Mouse (Mus musculus) MEL (cell line): ENCODE results near the gene P2ry13. TPM values are rescaled to one million over a fixed set of nuclear protein-coding genes. Genes with fewer than 3 reads are reported as not detected.

ENCODE experiments used
- DNase-seq: peaks from one replicate; pipeline ENCODE4 v3.0.0; 2011; ENCODE audit warnings: low read depth, low spot score
- H3K27ac ChIP-seq: 2 replicates; pipeline ENCODE4 v1.5.1; 2012; ENCODE audit warnings: low read depth, mild to moderate bottlenecking, control low read depth, low read length, moderate library complexity; ENCODE audit not compliant: control insufficient read depth
- H3K27me3 ChIP-seq, 2 experiments: fragments of 150-350 bp in 1 of 2; sonication (generic) in 1 of 2; 2 replicates each; pipeline ENCODE4 v1.6.1; 2012; ENCODE audit warnings: low read length in 2 of 2, mild to moderate bottlenecking in 2 of 2, improper control_type of control experiment in 1 of 2, moderate library complexity in 1 of 2; ENCODE audit not compliant: insufficient read depth in 2 of 2, control insufficient read depth in 1 of 2
- H3K36me3 ChIP-seq, 2 experiments: 2 replicates each; pipeline ENCODE4 v1.6.1; 2012 to 2014; ENCODE audit warnings: low read length in 2 of 2, improper control_type of control experiment in 1 of 2, inconsistent platforms in 1 of 2, mild to moderate bottlenecking in 1 of 2; ENCODE audit not compliant: insufficient read depth in 2 of 2, control insufficient read depth in 1 of 2
- H3K4me1 ChIP-seq, 2 experiments: fragments of 150-350 bp in 1 of 2; sonication (generic) in 1 of 2; 2 replicates each; pipeline ENCODE4 v1.6.1; 2012; ENCODE audit warnings: low read length in 2 of 2, improper control_type of control experiment in 1 of 2, mild to moderate bottlenecking in 1 of 2; ENCODE audit not compliant: insufficient read depth in 2 of 2, control insufficient read depth in 1 of 2
- H3K4me3 ChIP-seq, 2 experiments: fragments of 150-350 bp in 1 of 2; sonication (generic) in 1 of 2; 2 replicates each; pipeline ENCODE4 v1.5.1; 2012; ENCODE audit warnings: low read depth in 2 of 2, low read length in 2 of 2, mild to moderate bottlenecking in 2 of 2, moderate library complexity in 2 of 2, control low read depth in 1 of 2, improper control_type of control experiment in 1 of 2; ENCODE audit not compliant: control insufficient read depth in 1 of 2, insufficient read depth in 1 of 2
- H3K79me2 ChIP-seq: 2 replicates; pipeline ENCODE4 v1.6.1; 2012; ENCODE audit warnings: mild to moderate bottlenecking, low read length, moderate library complexity; ENCODE audit not compliant: control insufficient read depth, poor library complexity, insufficient read depth
- H3K9ac ChIP-seq: 2 replicates; pipeline ENCODE4 v1.6.1; 2012; ENCODE audit warnings: low read depth, mild to moderate bottlenecking, control low read depth, low read length, moderate library complexity; ENCODE audit not compliant: control insufficient read depth, poor library complexity, severe bottlenecking
- H3K9me3 ChIP-seq: fragments of 150-350 bp; sonication (generic); replicated peaks from 2 replicates; pipeline ENCODE4 v1.6.1; 2012; ENCODE audit warnings: mild to moderate bottlenecking, low read length, improper control_type of control experiment, moderate library complexity; ENCODE audit not compliant: insufficient read depth
- ELF1 ChIP-seq: IDR thresholded peaks from 2 replicates; pipeline ENCODE4 v1.6.1; 2014; ENCODE audit warnings: low read depth, mild to moderate bottlenecking, inconsistent platforms, low read length, improper control_type of control experiment, moderate library complexity
- EP300 ChIP-seq, 2 experiments: IDR thresholded peaks; 2 replicates each; pipeline ENCODE4 v1.6.1; 2011; ENCODE audit warnings: improper control_type of control experiment in 2 of 2, low read length in 2 of 2, low read depth in 1 of 2, mild to moderate bottlenecking in 1 of 2
- ETS1 ChIP-seq: IDR thresholded peaks from 2 replicates; pipeline ENCODE4 v1.6.1; 2012; ENCODE audit warnings: low read depth, mild to moderate bottlenecking, inconsistent platforms, low read length, improper control_type of control experiment, moderate library complexity
- HCFC1 ChIP-seq: IDR thresholded peaks from 2 replicates; pipeline ENCODE4 v1.6.1; 2012; ENCODE audit warnings: low read depth, mild to moderate bottlenecking, inconsistent platforms, low read length, improper control_type of control experiment, moderate library complexity
- JUND ChIP-seq: IDR thresholded peaks from 2 replicates; pipeline ENCODE4 v1.6.1; 2011; ENCODE audit warnings: low read depth, mild to moderate bottlenecking, improper control_type of control experiment, low read length
- KAT2A ChIP-seq: conservative IDR thresholded peaks from 2 replicates; pipeline ENCODE4 v1.6.1; 2012; ENCODE audit warnings: low read depth, low read length, improper control_type of control experiment, inconsistent platforms
- MAZ ChIP-seq: IDR thresholded peaks from 2 replicates; pipeline ENCODE4 v1.6.1; 2012; ENCODE audit warnings: low read depth, mild to moderate bottlenecking, inconsistent platforms, low read length, improper control_type of control experiment
- MXI1 ChIP-seq: IDR thresholded peaks from 2 replicates; pipeline ENCODE4 v1.6.1; 2011; ENCODE audit warnings: mild to moderate bottlenecking, low read depth, low read length, improper control_type of control experiment
- POLR2A ChIP-seq, 2 experiments: IDR thresholded peaks; 2 replicates each; pipeline ENCODE4 v1.6.1; 2011 to 2012; ENCODE audit warnings: low read length in 2 of 2, mild to moderate bottlenecking in 2 of 2, control low read depth in 1 of 2, improper control_type of control experiment in 1 of 2, low read depth in 1 of 2, moderate library complexity in 1 of 2; ENCODE audit not compliant: control insufficient read depth in 1 of 2, insufficient read depth in 1 of 2, poor library complexity in 1 of 2
- POLR2AphosphoS2 ChIP-seq: IDR thresholded peaks from 2 replicates; pipeline ENCODE4 v1.6.1; 2011; ENCODE audit warnings: low read length, improper control_type of control experiment
- POLR2AphosphoS5 ChIP-seq: IDR thresholded peaks from 2 replicates; pipeline ENCODE4 v1.6.1; 2012; ENCODE audit warnings: low read depth, borderline replicate concordance, mild to moderate bottlenecking, inconsistent platforms, low read length, moderate library complexity, mixed read lengths
- RAD21 ChIP-seq: IDR thresholded peaks from 2 replicates; pipeline ENCODE4 v1.6.1; 2011; ENCODE audit warnings: mild to moderate bottlenecking, low read depth, low read length, improper control_type of control experiment
- SIN3A ChIP-seq: IDR thresholded peaks from 2 replicates; pipeline ENCODE4 v1.6.1; 2012; ENCODE audit warnings: low read length, improper control_type of control experiment, inconsistent platforms
- TBP ChIP-seq: IDR thresholded peaks from 2 replicates; pipeline ENCODE4 v1.8.0; 2011; ENCODE audit warnings: low read depth, low read length, improper control_type of control experiment
- USF1 ChIP-seq: IDR thresholded peaks from 2 replicates; pipeline ENCODE4 v1.6.1; 2014; ENCODE audit warnings: low read depth, mild to moderate bottlenecking, inconsistent platforms, low read length, improper control_type of control experiment, moderate library complexity
- USF2 ChIP-seq, 2 experiments: IDR thresholded peaks; 2 replicates each; pipeline ENCODE4 v1.6.1; 2011 to 2012; ENCODE audit warnings: improper control_type of control experiment in 2 of 2, low read length in 2 of 2, borderline replicate concordance in 1 of 2, inconsistent platforms in 1 of 2, low read depth in 1 of 2, mild to moderate bottlenecking in 1 of 2; ENCODE audit not compliant: insufficient read depth in 1 of 2
- ZC3H11A ChIP-seq: IDR thresholded peaks from 2 replicates; pipeline ENCODE4 v1.6.1; 2012; ENCODE audit warnings: low read depth, mild to moderate bottlenecking, inconsistent platforms, low read length, improper control_type of control experiment
- ZMIZ1 ChIP-seq: IDR thresholded peaks from 2 replicates; pipeline ENCODE4 v1.6.1; 2012; ENCODE audit warnings: low read depth, mild to moderate bottlenecking, inconsistent platforms, low read length, improper control_type of control experiment, moderate library complexity
- ZNF384 ChIP-seq: IDR thresholded peaks from 2 replicates; pipeline ENCODE4 v1.6.1; 2012; ENCODE audit warnings: low read depth, mild to moderate bottlenecking, inconsistent platforms, low read length, improper control_type of control experiment
- polyA plus RNA-seq, 2 experiments: library from polyadenylated mRNA; stranded (reverse) in 1 of 2; unstranded in 1 of 2; fragments of >175 nt in 1 of 2; fragments of >200 nt in 1 of 2; gene quantifications; 2 replicates each; pipeline versions ENCODE4 v1.2.1 to v1.2.4; 2012; ENCODE audit warnings: low replicate concordance in 2 of 2, low read depth in 1 of 2; ENCODE audit not compliant: insufficient read length in 2 of 2, insufficient read depth in 1 of 2, missing spikeins in 1 of 2
- total RNA-seq: library from RNA; depleted of rRNA; stranded (reverse); fragments of 300-350 nt; gene quantifications from 2 replicates; pipeline ENCODE4 v1.2.3, GENCODE M21; 2012

Gene P2ry13
- total and polyA plus RNA-seq, 3 experiments = not detected

- Histone ChIP-seq H3K9me3 (no peaks in the 10 kb centered on the region), H3K27me3 (peaks cover 0 to 3% of the 10 kb centered on the region in 2 experiments; a peak in 1 of 4 replicates), H3K9ac (no peak overlapping the region), H3K79me2 (no peaks in the 10 kb centered on the region), H3K4me1 (no peaks in the 10 kb centered on the region), H3K36me3 (no peaks in the 10 kb centered on the region; a peak in 1 of 4 replicates), H3K4me3 (no peak overlapping the region), H3K27ac (no peak overlapping the region)
- TF ChIP-seq POLR2AphosphoS5 (no peak), USF2 (IDR thresholded peaks at IDR 0.05; ENCODE audit: borderline replicate concordance in 1 of 2, insufficient read depth in 1 of 2, low read depth in 1 of 2, low read length in 2 of 2) (no peak), POLR2AphosphoS2 (no peak), ZC3H11A (no peak)
- no peak for DNase-seq
Measured at GRCm38 (mm10) chr3:59225411-59225810, 14.7 kb upstream of the P2ry13 start.

GRCm38 (mm10) chr3:59222303-59222702 lies 11.6 kb upstream of the P2ry13 start:
- H3K9ac ChIP-seq = no peak overlapping the region
- no peak overlapping the region for H3K4me3 ChIP-seq
- H3K9me3 ChIP-seq = no peaks in the 10 kb centered on the region
- TF ChIP-seq HCFC1 (no peak), ETS1 (no peak), EP300 (IDR thresholded peaks at IDR 0.05; ENCODE audit: low read depth in 1 of 2, low read length in 2 of 2) (0 out of 4 replicates have a peak, but pooled peaks of 1 of the 2 experiments have one; percentile 13)
- TF ChIP-seq, all 39 proteins: peak for 1
- Histone ChIP-seq H3K79me2 (no peaks in the 10 kb centered on the region), H3K36me3 (no peaks in the 10 kb centered on the region; a peak in 1 of 4 replicates), H3K4me1 (no peaks in the 10 kb centered on the region), H3K27ac (no peak overlapping the region), H3K27me3 (peaks cover 0 to 3% of the 10 kb centered on the region in 2 experiments; a peak in 2 of 4 replicates)
- no peak for DNase-seq

GRCm38 (mm10) chr3:59219326-59219725 lies 8.6 kb upstream of the P2ry13 start:
- Histone ChIP-seq H3K4me3 (no peak overlapping the region), H3K27me3 (peaks cover 0 to 3% of the 10 kb centered on the region in 2 experiments; a peak in 2 of 4 replicates), H3K79me2 (no peaks in the 10 kb centered on the region), H3K9me3 (no peaks in the 10 kb centered on the region), H3K9ac (no peak overlapping the region), H3K4me1 (no peaks in the 10 kb centered on the region), H3K36me3 (no peaks in the 10 kb centered on the region; a peak in 1 of 4 replicates), H3K27ac (no peak overlapping the region)
- no peak for DNase-seq
- TF ChIP-seq TBP (no peak), JUND (no peak), POLR2A (IDR thresholded peaks at IDR 0.05; ENCODE audit: control insufficient read depth in 1 of 2, insufficient read depth in 1 of 2, low read depth in 1 of 2, low read length in 2 of 2, poor library complexity in 1 of 2) (no peak), SIN3A (no peak), EP300 (IDR thresholded peaks at IDR 0.05; ENCODE audit: low read depth in 1 of 2, low read length in 2 of 2) (no peak), USF1 (no peak), MAZ (no peak), ZMIZ1 (no peak), MXI1 (no peak), ELF1 (no peak), RAD21 (no peak), ZC3H11A (no peak), ZNF384 (no peak), KAT2A (no peak)
